Mouse (Mus musculus) megakaryocyte, embryonic 14.5 days (primary cell): Measurements from ENCODE around the gene Gm20388.

Experiments
- FLI1 ChIP-seq: IDR thresholded peaks from 2 replicates; pipeline ENCODE4 v1.6.1; 2012; ENCODE audit warnings: low read length, inconsistent platforms, mixed read lengths
- GATA1 ChIP-seq: IDR thresholded peaks from 3 replicates; pipeline ENCODE4 v1.6.1; 2012; ENCODE audit warnings: mixed read lengths, low read length, inconsistent platforms, borderline replicate concordance

GRCm38 (mm10) chr8:120052318-120052717 is 141.7 kb downstream of the Gm20388 start:
- TF ChIP-seq GATA1, result no peak
- TF ChIP-seq FLI1, result no peak
